Mouse (Mus musculus) thymus, postnatal 25 days (tissue): ENCODE results near the gene Pld6.
"Not testable (repeated sequence)": the region's sequence is repeated elsewhere in the genome, so short reads cannot be mapped to it uniquely, and the experiment has no call there.

Source experiments
- DNase-seq: peaks from one replicate; pipeline ENCODE4 v3.0.0; 2022

The Pld6 gene

DNA sequence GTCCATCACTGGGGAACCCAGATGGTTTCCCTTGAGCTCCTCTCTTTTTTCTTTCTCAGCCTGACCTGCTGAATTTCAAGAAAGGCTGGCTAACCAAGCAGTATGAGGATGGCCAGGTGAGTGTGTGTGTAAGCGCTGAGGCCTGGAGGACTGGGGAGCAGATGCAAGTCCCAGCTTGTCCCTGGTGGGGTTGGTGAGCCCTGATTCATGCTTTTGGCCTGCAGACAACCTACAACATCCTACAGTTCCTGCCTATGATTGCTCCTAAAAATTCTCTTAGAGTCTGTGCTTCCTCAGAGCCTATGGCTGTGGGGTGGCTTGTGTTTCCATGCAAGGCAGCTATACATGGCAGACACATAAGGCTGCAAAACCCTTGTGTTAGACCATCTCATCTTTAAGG, 43.7 kb downstream of the Pld6 start:
- DNase-seq = no peak

GRCm38 (mm10) chr11:59743307-59743706, 44.1 kb downstream of the Pld6 start:
- DNase-seq = no peak

DNA sequence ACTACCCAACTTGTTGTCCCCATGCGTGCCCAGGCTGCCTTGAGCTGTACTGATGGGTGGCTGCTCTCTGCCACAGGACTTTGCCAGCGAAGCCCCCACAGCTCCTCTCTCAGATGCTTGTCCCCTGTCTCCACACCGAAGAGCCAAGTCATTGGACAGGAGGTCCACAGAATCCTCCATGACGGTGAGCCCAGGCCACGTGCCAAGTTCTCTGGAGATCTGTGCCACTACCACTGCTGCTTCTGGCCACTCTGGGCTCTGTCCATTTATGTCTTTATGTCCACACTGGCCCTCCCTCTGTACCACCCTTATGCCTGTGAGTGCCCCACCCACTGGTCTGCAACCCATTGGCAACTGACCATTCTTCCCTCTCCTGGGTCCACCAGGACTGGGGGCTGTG, 45.5 kb downstream of the Pld6 start:
- DNase-seq = no peak

DNA sequence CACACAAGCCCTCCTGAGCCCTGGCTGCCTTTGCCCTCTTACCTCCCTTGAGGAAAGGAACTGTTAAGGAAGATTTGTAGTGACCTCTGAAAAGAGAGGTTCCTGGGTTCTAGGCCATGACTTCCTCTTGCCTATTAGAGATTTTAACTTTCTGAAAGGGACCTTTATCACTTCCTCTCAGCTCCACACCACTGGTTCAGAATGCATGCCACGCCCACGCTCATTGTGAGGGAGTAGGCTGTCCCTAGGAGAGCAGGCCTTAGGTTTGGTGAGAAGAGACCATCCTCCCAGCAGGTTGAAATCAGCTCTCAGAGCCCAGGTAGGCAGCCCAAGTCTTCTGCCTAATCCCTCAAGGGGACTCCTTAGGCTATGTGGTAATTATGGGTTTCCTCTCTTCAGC, 47.4 kb downstream of the Pld6 start:
- no peak for DNase-seq

DNA sequence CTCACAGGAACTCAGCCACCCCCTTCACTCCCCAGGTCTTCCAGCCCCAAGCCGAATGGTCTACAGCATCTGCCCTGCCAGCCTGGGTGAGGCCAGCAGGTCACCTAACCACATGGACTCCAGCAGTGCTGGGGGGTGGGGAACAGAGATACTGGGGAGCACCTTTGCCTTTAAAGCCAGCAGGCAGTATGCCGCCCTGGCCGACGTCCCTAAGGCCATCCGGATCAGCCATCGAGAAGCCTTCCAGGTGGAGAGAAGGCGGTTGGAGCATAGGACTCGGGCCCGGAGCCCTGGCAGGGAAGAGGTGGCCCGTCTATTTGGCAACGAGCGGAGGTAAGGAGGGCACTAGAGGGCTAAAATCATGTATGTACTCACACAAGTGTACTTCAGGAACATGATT, 50.2 kb downstream of the Pld6 start:
- no peak for DNase-seq

GRCm38 (mm10) chr11:59735938-59736337, 51.5 kb downstream of the Pld6 start:
- DNase-seq = not testable (repeated sequence)

DNA sequence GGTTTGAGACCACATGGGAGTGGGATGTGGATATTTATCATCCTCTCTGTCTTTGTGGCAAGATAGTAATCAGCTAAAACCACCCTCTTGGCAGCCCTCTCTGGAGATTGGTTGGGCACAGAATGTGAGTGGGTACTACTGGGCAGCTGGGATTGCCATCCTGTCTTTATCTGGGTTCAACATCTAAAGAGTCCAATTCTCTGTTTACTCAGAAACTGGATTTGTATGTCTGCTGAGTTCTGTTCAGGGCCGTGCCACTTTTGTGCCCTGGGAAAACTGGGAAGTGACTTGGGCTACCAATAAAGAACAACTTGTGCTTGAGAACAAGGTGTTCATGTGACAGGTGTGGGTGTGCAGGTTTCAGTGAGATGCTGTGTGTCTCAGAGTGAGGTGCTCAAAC, 53.1 kb downstream of the Pld6 start:
- DNase-seq = no peak
